Mouse (Mus musculus): ENCODE results near the gene Fn1. TPM values are rescaled to one million over a fixed set of nuclear protein-coding genes. Genes with fewer than 3 reads are reported as not detected.

Fn1 gene
- polyA plus RNA-seq, 1 experiment from 2014 or later, result 233 TPM

DNA sequence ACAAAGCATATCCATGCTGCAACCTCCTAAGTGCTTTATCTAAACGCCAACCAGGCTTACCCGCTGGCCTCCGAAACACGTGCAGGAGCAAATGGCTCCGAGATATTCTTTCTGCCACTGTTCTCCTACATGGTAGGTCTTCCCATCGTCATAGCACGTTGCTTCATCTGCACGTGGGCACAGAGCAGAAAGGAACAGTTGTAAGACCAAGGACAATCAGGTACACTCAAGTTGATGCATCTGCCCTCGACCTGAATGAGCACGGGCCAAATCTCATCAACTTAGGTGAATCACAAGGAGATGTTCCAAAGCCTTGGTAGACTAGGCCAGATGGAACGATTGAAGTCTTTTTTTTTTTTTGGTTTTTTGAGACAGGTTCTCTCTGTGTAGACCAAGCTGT is 63.0 kb downstream of the Fn1 start:
- H3K4me3 ChIP-seq, result no peak overlapping the region
- peaks cover 95% of the 10 kb centered on the region for H3K36me3 ChIP-seq
- 95% methylated on average over 11 of the region's 11 CpGs for WGBS
- no peaks in the 10 kb centered on the region for H3K9me3 ChIP-seq
- no peak overlapping the region for H3K9ac ChIP-seq
- no peak overlapping the region for H3K27ac ChIP-seq
- H3K4me1 ChIP-seq, result no peaks in the 10 kb centered on the region
- H3K27me3 ChIP-seq, result no peaks in the 10 kb centered on the region
- H3K4me2 ChIP-seq (replicated peaks), result no peak overlapping the region
- no peak for ATAC-seq (ENCODE audit: insufficient number of reproducible peaks, insufficient read depth, low FRiP score, low TSS enrichment)

DNA sequence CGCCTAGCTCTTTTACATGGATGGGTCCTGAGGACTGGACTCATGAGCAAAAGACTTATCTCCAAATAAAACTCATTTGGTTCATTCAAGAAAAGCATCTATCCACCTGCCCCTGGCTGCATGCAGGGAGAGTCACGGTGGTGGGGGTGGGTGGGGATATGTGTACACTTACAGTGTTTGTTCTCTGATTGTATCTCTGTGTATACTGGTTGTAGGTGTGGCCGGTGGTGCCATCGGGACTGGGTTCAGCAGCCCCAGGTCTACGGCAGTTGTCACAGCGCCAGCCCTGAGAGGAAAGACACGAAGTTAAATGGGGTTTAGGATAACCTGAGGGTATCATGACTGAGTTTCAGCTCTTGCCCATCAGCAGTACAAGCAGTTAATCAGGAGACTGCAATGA is 66.3 kb downstream of the Fn1 start:
- H3K4me2 ChIP-seq (replicated peaks), result no peak overlapping the region
- no peaks in the 10 kb centered on the region for H3K4me1 ChIP-seq
- H3K27ac ChIP-seq, result no peak overlapping the region
- no peaks in the 10 kb centered on the region for H3K27me3 ChIP-seq
- H3K36me3 ChIP-seq, result peaks cover 69% of the 10 kb centered on the region
- WGBS, result 91% methylated on average over 7 of the region's 7 CpGs
- H3K4me3 ChIP-seq, result no peak overlapping the region
- H3K9ac ChIP-seq, result no peak overlapping the region
- no peak for ATAC-seq (ENCODE audit: insufficient number of reproducible peaks, insufficient read depth, low FRiP score, low TSS enrichment)
- no peaks in the 10 kb centered on the region for H3K9me3 ChIP-seq

DNA sequence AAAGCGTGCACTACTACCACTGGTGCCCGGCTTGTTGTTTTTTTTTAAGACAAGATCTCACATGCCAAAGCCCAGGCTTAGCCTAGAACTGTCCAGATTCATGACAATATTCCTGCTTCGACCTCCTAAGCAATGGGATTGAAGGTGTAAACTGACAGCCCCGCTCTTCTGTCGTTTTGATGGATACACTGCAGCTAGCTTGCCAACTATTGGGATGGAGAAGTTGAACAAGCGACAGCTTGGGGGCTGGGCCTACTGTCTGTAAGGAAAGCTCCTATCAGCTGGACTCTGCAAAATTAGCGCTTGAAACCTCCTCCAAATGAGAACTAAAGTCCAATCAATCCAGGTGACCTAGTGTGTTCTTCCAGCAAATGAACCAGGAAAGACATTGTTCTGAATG is 69.1 kb downstream of the Fn1 start:
- H3K36me3 ChIP-seq, result peaks cover 55% of the 10 kb centered on the region
- H3K9ac ChIP-seq, result no peak overlapping the region
- ATAC-seq (ENCODE audit: insufficient number of reproducible peaks, insufficient read depth, low FRiP score, low TSS enrichment), result no peak
- no peaks in the 10 kb centered on the region for H3K9me3 ChIP-seq
- no peak overlapping the region for H3K4me2 ChIP-seq (replicated peaks)
- H3K27ac ChIP-seq, result no peak overlapping the region
- no peak overlapping the region for H3K4me3 ChIP-seq
- H3K4me1 ChIP-seq, result no peaks in the 10 kb centered on the region
- no peaks in the 10 kb centered on the region for H3K27me3 ChIP-seq
- 91% methylated on average over 7 of the region's 7 CpGs for WGBS

GRCm38 (mm10) chr1:71583302-71583701 is 69.7 kb downstream of the Fn1 start:
- Histone ChIP-seq H3K4me3 (no peak overlapping the region), H3K27me3 (no peaks in the 10 kb centered on the region), H3K27ac (no peak overlapping the region), H3K36me3 (peaks cover 55% of the 10 kb centered on the region), H3K4me1 (no peaks in the 10 kb centered on the region), H3K9me3 (no peaks in the 10 kb centered on the region), H3K4me2 (replicated peaks) (no peak overlapping the region), H3K9ac (no peak overlapping the region)
- no peak for ATAC-seq (ENCODE audit: insufficient number of reproducible peaks, insufficient read depth, low FRiP score, low TSS enrichment)
- WGBS, result 95% methylated on average over 8 of the region's 8 CpGs

GRCm38 (mm10) chr1:71580408-71580807 is 72.6 kb downstream of the Fn1 start:
- no peaks in the 10 kb centered on the region for H3K9me3 ChIP-seq
- H3K9ac ChIP-seq, result no peak overlapping the region
- no peak overlapping the region for H3K27ac ChIP-seq
- 91% methylated on average over 12 of the region's 12 CpGs for WGBS
- no peak overlapping the region for H3K4me2 ChIP-seq (replicated peaks)
- H3K36me3 ChIP-seq, result peaks cover 52% of the 10 kb centered on the region
- no peak overlapping the region for H3K4me3 ChIP-seq
- no peaks in the 10 kb centered on the region for H3K27me3 ChIP-seq
- no peak for ATAC-seq (ENCODE audit: insufficient number of reproducible peaks, insufficient read depth, low FRiP score, low TSS enrichment)
- no peaks in the 10 kb centered on the region for H3K4me1 ChIP-seq

DNA sequence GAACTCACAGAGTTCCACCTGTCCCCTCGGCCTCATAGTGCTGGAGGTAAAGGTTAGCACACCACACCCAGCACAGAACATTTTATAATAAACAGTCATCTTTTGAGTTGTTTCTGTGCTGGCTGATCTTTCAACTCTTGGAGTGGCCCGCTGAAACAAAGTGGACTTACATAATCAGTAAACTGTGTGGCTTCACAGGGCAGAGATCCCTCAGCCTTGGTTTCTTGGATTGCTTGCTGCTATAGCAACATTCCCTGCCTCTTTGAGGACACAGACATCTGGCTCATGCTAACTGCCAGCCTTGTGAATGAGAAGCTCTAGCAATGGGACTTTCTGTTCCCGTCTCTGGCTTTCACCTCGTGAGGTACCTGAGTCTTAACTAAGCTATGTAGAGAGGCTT is 73.5 kb downstream of the Fn1 start:
- Histone ChIP-seq H3K27ac (no peak overlapping the region), H3K4me3 (no peak overlapping the region), H3K27me3 (no peaks in the 10 kb centered on the region), H3K9ac (no peak overlapping the region), H3K36me3 (peaks cover 48% of the 10 kb centered on the region), H3K4me2 (replicated peaks) (no peak overlapping the region), H3K9me3 (no peaks in the 10 kb centered on the region), H3K4me1 (no peaks in the 10 kb centered on the region)
- WGBS, result 92% methylated on average over 4 of the region's 4 CpGs
- no peak for ATAC-seq (ENCODE audit: insufficient number of reproducible peaks, insufficient read depth, low FRiP score, low TSS enrichment)

DNA sequence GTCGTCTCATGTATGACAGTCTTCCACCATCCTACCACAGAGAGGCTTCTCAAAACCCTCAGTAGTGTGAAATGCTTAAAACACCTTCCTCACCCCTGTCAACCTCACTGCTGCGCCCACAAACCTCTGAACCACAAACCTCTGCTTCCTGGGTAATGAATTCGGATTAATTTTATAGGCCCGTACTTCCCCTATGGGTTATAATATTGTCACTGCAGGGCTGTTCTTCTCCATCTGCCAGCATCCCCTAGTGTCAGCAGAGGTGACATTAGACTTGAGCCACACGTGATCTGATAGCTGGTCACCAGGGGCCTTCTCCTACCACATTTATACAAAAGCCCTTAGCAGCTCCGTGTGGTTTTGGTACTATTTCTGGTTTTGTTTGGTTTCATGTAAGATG is 76.2 kb downstream of the Fn1 start:
- H3K36me3 ChIP-seq, result peaks cover 72% of the 10 kb centered on the region
- H3K4me1 ChIP-seq, result no peaks in the 10 kb centered on the region
- no peak overlapping the region for H3K4me2 ChIP-seq (replicated peaks)
- WGBS, result 91% methylated on average over 6 of the region's 6 CpGs
- no peak overlapping the region for H3K4me3 ChIP-seq
- no peak overlapping the region for H3K27ac ChIP-seq
- H3K9ac ChIP-seq, result no peak overlapping the region
- no peak for ATAC-seq (ENCODE audit: insufficient number of reproducible peaks, insufficient read depth, low FRiP score, low TSS enrichment)
- no peaks in the 10 kb centered on the region for H3K9me3 ChIP-seq
- no peaks in the 10 kb centered on the region for H3K27me3 ChIP-seq

DNA sequence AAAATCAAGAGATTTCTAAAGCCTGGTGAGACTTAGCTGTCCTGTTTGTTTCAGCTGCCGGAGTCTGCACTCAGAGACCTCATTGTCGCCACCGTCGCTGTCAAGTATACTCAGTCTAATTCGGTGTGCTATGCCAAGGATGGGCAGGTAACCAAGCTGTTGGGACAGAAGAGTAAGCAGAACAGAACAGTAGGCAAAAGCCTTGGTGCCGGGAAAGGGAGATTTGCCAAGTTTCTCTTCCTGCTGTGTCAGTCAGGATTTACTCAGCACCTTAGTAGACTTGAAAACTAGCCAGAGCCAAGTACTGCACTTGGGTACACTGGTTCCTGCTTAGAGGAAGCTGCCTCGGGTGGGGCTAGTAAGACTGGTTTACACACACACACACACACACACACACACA is 77.0 kb downstream of the Fn1 start:
- no peak overlapping the region for H3K27ac ChIP-seq
- H3K9ac ChIP-seq, result no peak overlapping the region
- H3K27me3 ChIP-seq, result no peaks in the 10 kb centered on the region
- 96% methylated on average over 7 of the region's 7 CpGs for WGBS
- H3K4me2 ChIP-seq (replicated peaks), result no peak overlapping the region
- H3K4me3 ChIP-seq, result no peak overlapping the region
- H3K9me3 ChIP-seq, result no peaks in the 10 kb centered on the region
- H3K36me3 ChIP-seq, result peaks cover 81% of the 10 kb centered on the region
- H3K4me1 ChIP-seq, result no peaks in the 10 kb centered on the region
- no peak for ATAC-seq (ENCODE audit: insufficient number of reproducible peaks, insufficient read depth, low FRiP score, low TSS enrichment)

DNA sequence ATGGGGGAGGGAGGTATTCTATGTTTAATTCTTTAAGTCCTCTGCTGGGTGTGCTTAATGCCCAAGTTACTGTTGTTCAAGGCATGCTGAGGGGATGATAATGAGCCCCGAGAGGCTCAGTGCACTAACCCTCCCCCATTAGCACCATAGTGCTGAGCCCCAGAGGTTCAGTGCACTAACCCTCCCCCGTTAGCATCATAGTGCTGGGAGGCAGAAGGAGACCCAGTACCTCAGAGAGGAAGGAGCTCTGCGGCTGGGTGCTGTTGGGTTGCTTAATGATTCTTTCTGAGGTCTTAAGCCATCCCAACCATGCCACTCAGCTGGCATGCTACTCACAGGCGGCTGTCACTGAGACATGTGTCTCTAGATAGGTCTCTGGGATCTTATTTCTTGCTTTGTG is 82.9 kb downstream of the Fn1 start:
- no peaks in the 10 kb centered on the region for H3K4me1 ChIP-seq
- WGBS, result 84% methylated on average over 4 of the region's 4 CpGs
- H3K27me3 ChIP-seq, result no peaks in the 10 kb centered on the region
- no peak for ATAC-seq (ENCODE audit: insufficient number of reproducible peaks, insufficient read depth, low FRiP score, low TSS enrichment)
- H3K4me2 ChIP-seq (replicated peaks), result no peak overlapping the region
- no peaks in the 10 kb centered on the region for H3K9me3 ChIP-seq
- H3K36me3 ChIP-seq, result peaks cover 83% of the 10 kb centered on the region
- no peak overlapping the region for H3K27ac ChIP-seq
- H3K4me3 ChIP-seq, result no peak overlapping the region
- H3K9ac ChIP-seq, result no peak overlapping the region

GRCm38 (mm10) chr1:71567884-71568605 is 85.0 kb downstream of the Fn1 start:
- Histone ChIP-seq H3K36me3 (peaks cover 85% of the 10 kb centered on the region), H3K9ac (no peak overlapping the region), H3K4me3 (no peak overlapping the region), H3K4me1 (no peaks in the 10 kb centered on the region), H3K9me3 (no peaks in the 10 kb centered on the region), H3K27ac (no peak overlapping the region), H3K27me3 (no peaks in the 10 kb centered on the region), H3K4me2 (replicated peaks) (no peak overlapping the region)
- ATAC-seq (ENCODE audit: insufficient number of reproducible peaks, insufficient read depth, low FRiP score, low TSS enrichment), result no peak
- WGBS, result 84% methylated on average over 16 of the region's 16 CpGs

- ATAC-seq (ENCODE audit: insufficient number of reproducible peaks, insufficient read depth, low FRiP score, low TSS enrichment), result no peak
- peaks cover 77% of the 10 kb centered on the region for H3K36me3 ChIP-seq
These were observed 88.7 kb downstream of the Fn1 start for GRCm38 (mm10) chr1:71564291-71564690.

DNA sequence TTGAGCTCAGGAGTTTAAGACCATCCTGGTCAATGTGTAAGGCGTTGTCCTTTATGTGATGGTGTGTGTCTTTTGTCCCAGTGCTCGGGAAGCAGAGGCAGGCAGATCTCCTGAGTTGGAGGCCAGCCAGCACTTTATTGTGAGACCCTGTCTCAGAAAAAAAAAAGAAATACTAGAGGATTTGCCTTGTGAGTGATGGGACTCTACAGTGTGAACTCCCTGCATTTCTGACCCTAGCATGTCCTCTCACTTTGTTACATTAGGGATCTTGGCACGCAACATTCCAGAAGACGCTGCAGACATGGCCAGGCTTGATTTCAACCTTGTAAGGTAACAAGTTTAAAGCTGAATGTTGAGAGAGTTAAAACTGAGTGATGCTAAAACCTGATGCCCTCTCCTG is 92.4 kb downstream of the Fn1 start:
- Histone ChIP-seq H3K27ac (no peak overlapping the region), H3K9me3 (peaks cover 6% of the 10 kb centered on the region; the same call in 1 of the 2 replicates), H3K4me2 (replicated peaks) (no peak overlapping the region), H3K4me3 (no peak overlapping the region), H3K36me3 (peaks cover 45% of the 10 kb centered on the region), H3K4me1 (peaks cover 9% of the 10 kb centered on the region), H3K9ac (no peak overlapping the region), H3K27me3 (no peaks in the 10 kb centered on the region)
- ATAC-seq (ENCODE audit: insufficient number of reproducible peaks, insufficient read depth, low FRiP score, low TSS enrichment), result no peak
- WGBS, result 92% methylated on average over 4 of the region's 4 CpGs

More at GRCm38 (mm10) chr1:71564291-71564690, 88.7 kb downstream of the Fn1 start:
- Histone ChIP-seq H3K4me3 (no peak overlapping the region), H3K4me1 (no peaks in the 10 kb centered on the region), H3K9me3 (peaks cover 6% of the 10 kb centered on the region; the same call in 1 of the 2 replicates), H3K9ac (no peak overlapping the region), H3K4me2 (replicated peaks) (no peak overlapping the region), H3K27ac (no peak overlapping the region), H3K27me3 (no peaks in the 10 kb centered on the region)
- 93% methylated on average over 7 of the region's 7 CpGs for whole genome bisulfite sequencing
